Mouse (Mus musculus): ENCODE results near the gene Atic.

- TF ChIP-seq CTCF (IDR thresholded peaks at IDR 0.05; ENCODE audit: extremely low read depth, insufficient read depth, insufficient read length, insufficient replicate concordance) = no peak
- TF ChIP-seq POLR2A (IDR thresholded peaks at IDR 0.05; ENCODE audit: low read depth, low read length) = no peak
Observed at GRCm38 (mm10) chr1:71507251-71507650, 49.7 kb upstream of the Atic start.

All from spleen, adult 2 months (tissue).